Mouse (Mus musculus): ENCODE results near the gene Gsg1l.

The Gsg1l gene

DNA sequence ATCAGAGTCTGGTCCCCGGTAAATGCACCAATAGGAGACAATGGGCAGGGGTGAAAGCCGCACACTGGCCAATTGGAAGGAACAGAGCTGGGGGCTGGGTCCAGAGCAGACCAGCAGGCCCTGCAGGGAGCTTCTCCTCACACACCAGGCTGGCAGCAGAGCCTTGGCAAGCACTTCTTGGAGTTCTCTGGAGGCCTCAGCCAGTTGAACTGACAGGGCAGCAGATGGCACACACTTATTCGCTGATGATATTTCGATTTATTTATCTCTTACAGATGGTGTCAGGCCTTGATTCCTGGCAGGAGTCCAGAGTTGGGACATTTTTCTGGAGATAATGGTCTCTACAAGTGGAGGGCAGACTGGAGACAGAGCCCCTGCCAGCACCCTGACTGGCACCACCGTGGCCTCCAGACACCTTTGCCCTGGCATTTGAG lies 49.4 kb downstream of the Gsg1l start:
- in situ Hi-C loops (cut with MboI; ENCODE audit: low sequenced_read_pairs) = no loop called here

GRCm38 (mm10) chr7:126032365-126032755 lies 49.9 kb downstream of the Gsg1l start:
- in situ Hi-C loops (cut with MboI; ENCODE audit: low sequenced_read_pairs) = no loop called here

DNA sequence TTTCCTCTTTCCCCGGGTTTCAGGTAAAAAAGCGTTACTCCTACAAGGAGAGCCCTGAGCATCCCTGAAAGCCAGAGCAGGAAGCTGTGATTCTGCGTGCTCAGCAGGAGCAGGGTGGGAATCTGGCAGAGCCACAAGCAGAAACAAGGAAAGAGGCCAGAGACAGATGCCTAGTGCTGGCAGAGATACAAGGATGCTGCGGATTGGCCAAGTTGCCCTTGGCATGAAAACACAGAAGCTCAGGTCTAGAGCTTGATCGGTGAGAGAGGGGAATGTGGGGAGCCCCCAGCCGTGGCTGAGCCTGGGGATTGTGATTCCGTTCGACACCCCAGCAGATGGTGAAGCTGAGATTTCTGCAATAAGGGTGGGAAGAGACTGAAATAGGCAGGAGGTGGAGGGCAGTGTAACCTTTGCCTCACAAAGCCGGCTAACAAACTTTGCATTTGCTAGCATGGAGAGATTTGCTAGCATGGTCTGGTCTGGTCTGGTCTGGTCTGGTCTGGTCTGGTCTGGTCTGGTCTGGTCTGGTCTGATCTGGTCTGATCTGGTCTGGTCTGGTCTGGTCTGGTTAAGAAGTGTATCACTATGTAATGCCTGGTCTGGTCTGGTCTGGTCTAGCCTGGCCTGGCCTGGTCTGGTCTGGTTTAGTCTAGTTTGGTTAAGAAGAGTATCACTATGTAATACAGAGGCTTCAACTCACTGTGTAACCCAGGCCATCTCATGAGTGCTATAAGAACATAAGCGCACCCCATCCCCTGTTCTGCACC lies 50.4 kb downstream of the Gsg1l start:
- in situ Hi-C loops (cut with MboI; ENCODE audit: low sequenced_read_pairs) = no loop called here

DNA sequence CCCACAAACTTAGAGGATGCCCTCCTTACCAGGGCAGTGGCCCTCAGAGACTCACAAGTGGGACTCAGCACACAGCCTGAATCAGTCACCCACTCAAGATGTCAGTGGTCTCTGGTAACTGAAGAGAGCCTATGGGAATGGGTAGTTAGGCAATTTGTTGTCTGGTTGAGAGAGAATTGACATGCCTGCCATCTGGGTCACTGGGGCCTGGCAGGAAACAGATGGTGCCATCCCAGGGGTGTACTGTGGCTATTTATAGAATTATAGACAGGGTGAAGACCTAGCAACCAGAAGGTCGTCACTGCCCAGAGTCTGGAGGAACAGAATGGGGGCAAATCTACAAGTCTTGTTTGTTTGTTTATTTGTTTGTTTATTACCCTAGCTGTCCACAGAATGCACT lies 54.8 kb downstream of the Gsg1l start:
- in situ Hi-C loops (cut with MboI; ENCODE audit: low sequenced_read_pairs) = no loop called here

DNA sequence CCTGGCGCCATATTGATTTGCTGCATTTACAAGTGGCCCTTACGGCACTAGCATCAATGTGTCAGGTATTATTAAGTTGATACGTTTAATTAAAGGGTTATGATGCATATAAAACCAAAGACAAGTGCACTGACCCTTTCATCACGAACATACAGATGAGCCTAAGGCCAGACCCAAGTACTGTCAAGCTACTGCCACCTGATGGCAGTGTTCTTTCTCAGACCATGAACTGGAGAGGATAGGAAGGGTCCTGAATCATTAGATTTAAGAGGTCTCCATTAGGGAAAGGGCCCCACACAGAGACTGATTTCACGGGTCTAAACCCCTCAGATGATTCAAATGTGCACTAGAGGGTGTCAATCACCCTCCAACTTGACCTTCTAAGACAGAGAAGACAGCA lies 55.6 kb downstream of the Gsg1l start:
- in situ Hi-C loops (cut with MboI; ENCODE audit: low sequenced_read_pairs) = no loop called here

DNA sequence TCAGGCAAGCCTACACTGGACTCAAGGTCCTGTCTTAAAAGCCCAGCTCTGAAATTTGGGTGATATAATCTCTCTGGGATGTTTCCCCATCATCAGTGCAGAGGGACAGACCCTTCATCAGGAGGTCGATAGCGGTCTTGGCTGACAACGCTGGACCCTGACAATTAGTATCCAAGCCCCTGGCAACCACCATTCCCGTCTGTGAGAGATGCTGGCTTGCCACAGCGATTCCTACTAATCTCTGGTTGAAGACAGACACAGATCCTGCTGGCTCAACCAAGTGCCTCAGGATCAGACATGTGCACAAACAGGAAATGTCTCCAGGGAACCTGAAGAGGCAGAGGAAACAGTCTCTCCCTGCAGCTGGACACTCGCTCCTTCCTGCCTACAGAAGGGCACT lies 62.2 kb downstream of the Gsg1l start:
- in situ Hi-C loops (cut with MboI; ENCODE audit: low sequenced_read_pairs) = no loop called here

- in situ Hi-C loops (cut with MboI; ENCODE audit: low sequenced_read_pairs) = no loop called here
Measured at GRCm38 (mm10) chr7:126019321-126019720, 62.9 kb downstream of the Gsg1l start.

DNA sequence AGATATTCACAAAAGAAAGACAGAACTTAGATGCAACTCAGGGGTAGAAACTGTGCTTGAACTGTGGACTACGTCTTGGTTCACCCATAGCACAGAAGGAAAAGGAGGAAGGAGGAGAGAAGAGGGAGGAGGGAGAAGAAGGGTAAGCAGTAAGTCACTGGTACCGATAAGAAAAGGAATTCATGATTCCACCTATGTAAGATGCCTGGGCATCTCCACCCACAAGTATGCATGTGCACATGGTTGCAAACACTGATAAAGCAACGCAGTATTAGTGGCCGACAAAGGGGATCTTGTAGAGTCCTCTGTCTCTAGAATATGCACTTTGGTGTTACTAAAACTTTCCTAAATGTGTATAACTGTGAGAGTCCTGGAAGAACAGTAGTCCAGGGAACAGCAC lies 64.8 kb downstream of the Gsg1l start:
- in situ Hi-C loops (cut with MboI; ENCODE audit: low sequenced_read_pairs) = no loop called here

- in situ Hi-C loops (cut with MboI; ENCODE audit: low sequenced_read_pairs) = no loop called here
Measured at GRCm38 (mm10) chr7:126012325-126013021, 69.7 kb downstream of the Gsg1l start.

DNA sequence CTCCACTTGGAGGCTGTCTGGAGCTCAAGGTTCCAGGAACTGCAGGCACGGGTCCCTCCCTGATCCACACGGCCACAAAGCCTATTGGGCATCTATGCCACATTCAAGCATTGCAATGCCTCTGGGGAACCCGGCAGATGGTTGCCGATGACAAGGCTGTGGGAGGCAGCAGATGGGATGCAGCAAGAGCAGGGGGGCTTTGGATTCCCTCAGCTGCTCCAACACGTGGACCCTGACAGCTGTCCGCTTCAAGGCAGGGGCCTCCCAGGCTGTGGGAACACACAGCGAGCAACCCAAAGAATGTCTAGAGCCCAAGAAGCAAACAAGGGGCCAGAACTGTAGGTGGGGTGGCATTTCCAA lies 73.4 kb downstream of the Gsg1l start:
- in situ Hi-C loops (cut with MboI; ENCODE audit: low sequenced_read_pairs) = no loop called here

- in situ Hi-C loops (cut with MboI; ENCODE audit: low sequenced_read_pairs) = no loop called here
Measured at GRCm38 (mm10) chr7:126008139-126008788, 73.9 kb downstream of the Gsg1l start.

DNA sequence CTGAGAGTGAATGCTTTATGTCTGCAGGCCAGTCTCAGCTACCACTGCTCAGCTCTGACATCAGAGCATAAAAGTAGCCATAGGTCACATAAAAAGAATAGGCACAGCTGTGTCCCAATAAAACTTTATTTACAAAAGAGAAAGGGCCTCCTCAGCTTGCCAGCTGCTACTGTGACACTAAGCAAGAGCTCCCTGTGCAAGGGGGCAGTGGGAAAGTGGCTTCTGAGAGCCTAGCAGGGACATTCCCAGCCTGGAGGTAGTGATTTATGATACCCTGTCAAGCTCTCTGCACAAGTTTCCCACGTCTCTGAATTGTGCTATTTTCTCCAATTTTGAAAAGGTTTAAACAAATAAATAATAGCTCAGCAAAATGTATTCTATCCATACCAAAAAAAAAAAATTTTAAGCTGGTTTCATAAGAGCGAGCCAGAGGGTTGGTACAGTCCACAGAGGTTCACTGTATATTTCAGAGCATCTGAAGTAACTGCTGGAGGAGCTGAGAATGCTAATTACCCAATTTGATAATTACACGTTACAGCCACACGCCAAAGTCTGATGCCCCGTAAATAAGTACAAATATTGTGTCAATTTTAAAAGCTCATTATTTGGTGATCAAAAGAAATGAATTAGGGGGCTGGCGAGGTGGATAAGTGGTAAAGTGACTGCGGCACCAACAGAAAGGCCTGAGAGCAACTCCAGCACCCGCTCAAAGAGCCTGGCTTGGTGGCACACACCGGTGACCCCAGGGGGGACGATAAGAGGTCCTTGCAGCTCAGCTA lies 74.9 kb downstream of the Gsg1l start:
- in situ Hi-C loops (cut with MboI; ENCODE audit: low sequenced_read_pairs) = no loop called here

DNA sequence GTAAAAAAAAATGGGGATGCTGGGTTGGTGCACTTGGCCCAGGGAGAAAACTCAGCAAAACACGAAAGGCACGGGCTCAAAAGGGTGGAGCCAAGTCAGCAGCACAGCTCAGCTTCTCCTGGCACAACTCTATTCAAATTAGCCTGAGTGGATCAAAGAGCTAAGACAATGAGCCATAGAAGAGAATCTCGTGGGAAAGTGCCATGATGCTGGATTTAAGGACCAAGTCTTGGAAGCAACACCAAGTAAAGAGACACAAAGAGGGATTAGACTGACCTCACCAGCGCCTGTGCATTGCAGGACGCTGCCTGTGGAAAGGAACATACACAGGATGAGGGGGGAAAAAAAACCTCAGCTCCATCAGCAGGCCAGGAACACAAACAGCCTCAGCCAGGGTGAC lies 76.9 kb downstream of the Gsg1l start:
- in situ Hi-C loops (cut with MboI; ENCODE audit: low sequenced_read_pairs) = no loop called here

GRCm38 (mm10) chr7:126001683-126002082 lies 80.5 kb downstream of the Gsg1l start:
- in situ Hi-C loops (cut with MboI; ENCODE audit: low sequenced_read_pairs) = no loop called here

DNA sequence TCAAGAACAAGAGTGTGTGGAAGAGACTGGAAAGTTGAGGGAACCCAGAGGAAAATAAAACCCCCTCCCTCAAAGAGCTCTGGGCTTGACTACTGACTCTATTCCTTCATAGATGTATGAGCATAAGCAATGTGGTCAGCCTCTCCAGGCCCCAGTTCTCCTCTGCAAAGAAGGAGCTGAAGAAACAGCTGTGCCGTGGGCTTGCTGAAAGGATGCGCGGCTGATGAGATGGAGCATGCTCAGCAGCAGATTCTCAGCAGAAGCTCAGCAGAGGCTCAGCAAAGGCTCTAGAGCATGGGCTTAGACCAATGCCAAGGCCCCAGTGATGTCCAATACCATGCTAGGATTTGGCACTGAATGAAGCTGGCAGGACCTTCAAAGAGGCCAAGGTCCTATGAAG lies 82.3 kb downstream of the Gsg1l start:
- in situ Hi-C loops (cut with MboI; ENCODE audit: low sequenced_read_pairs) = no loop called here

- in situ Hi-C loops (cut with MboI; ENCODE audit: low sequenced_read_pairs) = no loop called here
Measured at GRCm38 (mm10) chr7:125996151-125996550, 86.1 kb downstream of the Gsg1l start.

DNA sequence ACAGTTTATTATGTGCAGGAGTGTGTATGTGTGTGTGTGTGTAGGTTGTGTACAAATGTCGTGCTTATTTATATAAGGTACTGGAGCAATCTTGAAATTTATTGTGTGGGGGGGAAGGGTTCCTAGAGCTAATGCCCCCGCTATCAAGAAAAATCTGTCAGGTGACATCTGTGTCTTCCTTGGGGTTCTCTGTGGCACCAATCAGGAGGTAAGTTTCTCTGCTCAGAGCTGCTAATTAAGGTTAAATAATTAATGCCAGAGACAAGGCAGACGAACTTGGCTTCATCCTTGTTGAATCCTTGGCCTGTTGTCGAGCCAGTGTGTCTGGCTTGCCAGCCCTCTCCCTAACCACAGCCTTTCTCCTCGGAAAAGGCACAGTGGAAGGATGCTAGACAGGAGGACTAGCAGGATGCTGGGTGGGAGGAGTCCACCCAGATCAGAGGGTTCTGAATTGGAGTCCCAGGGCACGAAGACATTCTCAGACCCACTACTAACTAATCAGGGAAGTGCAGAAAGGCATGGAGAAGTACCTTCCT lies 89.8 kb downstream of the Gsg1l start:
- in situ Hi-C loops (cut with MboI; ENCODE audit: low sequenced_read_pairs) = no loop called here

- in situ Hi-C loops (cut with MboI; ENCODE audit: low sequenced_read_pairs) = no loop called here
Measured at GRCm38 (mm10) chr7:125991846-125992245, 90.4 kb downstream of the Gsg1l start.

DNA sequence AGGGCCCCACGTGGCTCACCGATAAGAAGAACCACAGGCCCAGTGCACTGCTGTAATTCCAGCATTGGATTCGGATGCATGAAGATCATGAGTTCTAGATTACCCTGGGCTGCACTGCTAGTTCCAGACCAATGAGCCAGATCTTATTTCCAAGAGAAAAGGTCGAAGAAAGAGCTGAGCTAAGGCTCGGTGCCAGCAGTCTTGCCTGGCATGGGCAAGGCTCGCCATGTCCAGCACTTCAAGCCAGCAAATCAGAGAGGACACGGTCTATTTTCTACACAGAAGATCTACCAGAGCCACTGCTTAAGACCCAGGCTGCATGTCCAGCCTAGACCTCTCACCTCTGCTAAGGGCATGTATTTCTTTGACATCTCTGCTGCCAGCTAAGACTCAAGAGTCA lies 92.2 kb downstream of the Gsg1l start:
- in situ Hi-C loops (cut with MboI; ENCODE audit: low sequenced_read_pairs) = no loop called here

GRCm38 (mm10) chr7:125989489-125989888 lies 92.7 kb downstream of the Gsg1l start:
- in situ Hi-C loops (cut with MboI; ENCODE audit: low sequenced_read_pairs) = no loop called here

DNA sequence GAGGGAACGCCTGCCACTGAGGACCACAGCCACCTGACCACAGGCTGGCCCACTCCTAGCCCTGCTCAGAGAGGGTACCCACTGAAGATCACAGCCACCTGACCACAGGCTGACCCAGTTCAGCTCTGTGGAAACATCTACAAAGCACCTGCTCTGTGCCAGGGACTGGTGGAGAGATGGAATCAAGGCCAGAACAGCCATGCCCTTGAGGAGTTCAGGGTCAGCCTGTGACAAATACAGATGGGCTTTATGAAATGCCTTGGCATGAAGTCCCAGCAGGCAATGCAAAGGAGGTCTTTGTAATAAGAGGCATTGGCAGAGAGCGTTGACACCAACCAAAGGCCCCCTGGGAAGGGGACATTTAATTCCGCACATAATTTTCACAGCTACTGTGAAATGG lies 93.9 kb downstream of the Gsg1l start:
- in situ Hi-C loops (cut with MboI; ENCODE audit: low sequenced_read_pairs) = no loop called here
